Mouse (Mus musculus) liver, embryonic 12.5 days (tissue): Measurements from ENCODE around the gene Dglucy. TPM values are rescaled to one million over a fixed set of nuclear protein-coding genes. Genes with fewer than 3 reads are reported as not detected.

Source experiments
- ATAC-seq: fragments of 200-750 bp; cut with Nextera tagmentation; 2 replicates; pipeline ENCODE4 v1.8.0; 2017; ENCODE audit warnings: moderate number of reproducible peaks, mild to moderate bottlenecking, moderate library complexity
- H3K27ac ChIP-seq: fragments of 300-500 bp; sonication (generic); 2 replicates; pipeline ENCODE4 v1.5.1; 2016; ENCODE audit warnings: mild to moderate bottlenecking
- H3K27me3 ChIP-seq: fragments of 300-500 bp; sonication (generic); replicated peaks from 2 replicates; pipeline ENCODE4 v1.6.1; 2016; ENCODE audit warnings: mild to moderate bottlenecking, moderate library complexity
- H3K36me3 ChIP-seq: fragments of 300-500 bp; sonication (generic); 2 replicates; pipeline ENCODE4 v1.6.1; 2016; ENCODE audit warnings: mild to moderate bottlenecking, moderate library complexity
- H3K4me1 ChIP-seq: fragments of 300-500 bp; sonication (generic); 2 replicates; pipeline ENCODE4 v1.6.1; 2016
- H3K4me2 ChIP-seq: fragments of 300-500 bp; sonication (generic); 2 replicates; pipeline ENCODE4 v1.6.1; 2016; ENCODE audit warnings: mild to moderate bottlenecking, moderate library complexity
- H3K4me3 ChIP-seq: fragments of 300-500 bp; sonication (generic); 2 replicates; pipeline ENCODE4 v1.5.1; 2016; ENCODE audit warnings: mild to moderate bottlenecking, moderate library complexity
- H3K9ac ChIP-seq: fragments of 300-500 bp; sonication (generic); 2 replicates; pipeline ENCODE4 v1.6.1; 2016; ENCODE audit warnings: mild to moderate bottlenecking, moderate library complexity
- H3K9me3 ChIP-seq: fragments of 300-500 bp; sonication (generic); replicated peaks from 2 replicates; pipeline ENCODE4 v1.6.1; 2016; ENCODE audit warnings: mild to moderate bottlenecking, moderate library complexity
- WGBS: fragments of 180-500 bp; shearing (Covaris S2); methylation state at CpG from one replicate; pipeline ENCODE4 v1.1.7; 2016; ENCODE audit not compliant: insufficient replicate concordance; 5-methylcytosine and 5-hydroxymethylcytosine counted together
- polyA plus RNA-seq: library from polyadenylated mRNA; unstranded; fragments of >200 nt; fragmentation: Nextera tagmentation; extraction: Ambion mirVana; gene quantifications from 2 replicates; pipeline ENCODE4 v1.2.1, GENCODE M21; 2016

The Dglucy gene
- polyA plus RNA-seq, 1 experiment from 2014 or later: 0.64 TPM

DNA sequence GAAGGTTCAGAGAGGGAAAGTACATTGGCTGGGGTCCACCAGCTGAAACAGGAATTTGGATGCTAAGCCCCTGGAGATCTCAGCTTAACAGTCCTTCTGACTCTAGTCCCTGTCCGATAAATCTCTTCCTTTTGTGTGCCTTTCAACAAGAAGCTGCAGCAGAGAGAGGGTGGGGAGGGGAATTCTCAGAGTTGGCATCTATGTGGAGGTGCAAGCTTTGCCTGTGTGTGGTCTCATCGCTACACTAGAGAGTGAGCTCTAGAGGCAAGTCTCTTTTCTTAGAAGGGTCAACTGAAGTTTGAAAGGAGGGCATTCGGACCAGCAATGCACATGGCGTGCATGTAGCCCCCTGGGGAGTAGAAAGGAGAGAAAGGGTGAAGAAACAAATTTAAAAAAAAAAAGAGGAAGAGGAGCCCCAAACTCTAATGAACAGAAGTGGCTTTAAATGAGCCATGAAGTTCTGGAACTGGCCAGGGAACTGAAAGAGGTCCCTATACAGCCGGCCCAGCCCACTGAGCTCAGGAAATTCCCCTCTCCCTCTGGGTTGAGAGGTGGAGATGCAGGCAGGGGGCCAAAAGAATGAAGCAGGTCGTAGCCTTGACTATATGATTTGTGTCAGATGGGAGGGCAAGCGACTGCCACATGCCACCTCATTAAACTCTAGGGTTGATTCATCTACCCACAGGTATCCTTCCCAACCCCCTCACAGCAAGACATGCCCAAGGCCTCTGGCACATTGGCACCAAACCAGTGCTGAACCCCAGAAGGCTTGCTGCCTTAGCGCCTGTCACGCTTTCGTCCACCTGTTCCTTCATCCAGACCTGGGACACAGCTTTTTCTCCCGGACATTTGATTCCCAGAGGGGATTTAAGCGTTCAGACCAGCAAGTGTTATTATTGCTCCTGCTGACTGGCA lies 119.1 kb downstream of the Dglucy start:
- WGBS: 40% methylated on average over 12 of the region's 12 CpGs
- no peaks in the 10 kb centered on the region for H3K36me3 ChIP-seq
- H3K9ac ChIP-seq: no peak overlapping the region
- H3K4me1 ChIP-seq: 0 out of 2 replicates have a peak, but pooled peaks cover 8% of the 10 kb centered on the region
- H3K9me3 ChIP-seq: no peaks in the 10 kb centered on the region
- no peak overlapping the region for H3K27ac ChIP-seq
- H3K4me2 ChIP-seq: no peak overlapping the region
- H3K4me3 ChIP-seq: no peak overlapping the region
- ATAC-seq: no peak
- peaks cover 82% of the 10 kb centered on the region for H3K27me3 ChIP-seq

- WGBS: under 1% methylated on average over 30 of the region's 30 CpGs
- Histone ChIP-seq H3K9me3 (no peaks in the 10 kb centered on the region), H3K4me3 (no peak overlapping the region), H3K27ac (no peak overlapping the region), H3K9ac (no peak overlapping the region), H3K4me2 (peak overlapping the region; percentile 26), H3K36me3 (no peaks in the 10 kb centered on the region), H3K4me1 (0 out of 2 replicates have a peak, but pooled peaks cover 8% of the 10 kb centered on the region), H3K27me3 (peaks cover 91% of the 10 kb centered on the region)
- ATAC-seq: peak; percentile 13; the same call in 1 of the 2 replicates
These were observed 120.3 kb downstream of the Dglucy start for GRCm38 (mm10) chr12:100899111-100899640.

DNA sequence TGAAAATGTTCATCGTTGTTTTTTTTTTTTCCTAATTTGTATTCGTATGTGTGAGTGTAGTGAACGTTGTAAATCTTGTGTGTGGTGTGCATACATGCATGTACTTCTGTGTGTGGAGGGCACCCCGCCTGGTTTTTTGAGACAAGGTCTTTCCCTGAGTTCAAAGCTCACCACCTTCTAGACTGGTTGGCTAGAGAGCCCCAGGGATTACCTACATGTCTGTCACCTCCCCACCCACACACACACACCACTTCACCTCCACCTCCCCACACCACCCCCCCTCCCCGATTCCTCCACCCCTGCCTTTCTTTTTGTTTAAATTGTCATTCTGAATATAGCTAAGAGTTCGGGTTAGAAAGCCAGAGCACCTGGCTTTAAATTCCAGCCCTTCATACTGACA lies 122.0 kb downstream of the Dglucy start:
- no peaks in the 10 kb centered on the region for H3K36me3 ChIP-seq
- no peak for ATAC-seq
- no peak overlapping the region for H3K4me2 ChIP-seq
- H3K27ac ChIP-seq: no peak overlapping the region
- no peak overlapping the region for H3K4me3 ChIP-seq
- H3K9ac ChIP-seq: no peak overlapping the region
- H3K27me3 ChIP-seq: peaks cover 88% of the 10 kb centered on the region
- H3K9me3 ChIP-seq: no peaks in the 10 kb centered on the region
- WGBS: 54% methylated on average over 6 of the region's 6 CpGs
- 0 out of 2 replicates have a peak, but pooled peaks cover 8% of the 10 kb centered on the region for H3K4me1 ChIP-seq

DNA sequence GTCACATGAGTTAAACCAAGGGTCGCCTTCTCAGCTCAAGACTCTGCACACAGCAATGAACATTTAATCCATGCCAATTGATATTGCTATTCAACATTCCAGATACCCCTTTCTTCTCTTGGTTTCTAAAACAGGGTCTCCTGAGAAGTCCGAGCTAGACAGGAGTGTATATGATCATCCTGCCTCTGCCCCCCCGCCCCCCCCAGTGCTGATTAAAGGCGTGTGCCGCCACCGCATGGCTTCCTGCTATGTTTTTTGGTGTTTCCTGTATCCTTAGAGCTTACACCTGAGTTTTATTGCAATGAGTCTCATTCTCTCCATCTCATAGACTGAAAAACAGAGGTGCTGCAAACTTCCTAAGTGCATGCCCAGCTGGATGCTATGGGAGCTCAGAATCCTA lies 122.5 kb downstream of the Dglucy start:
- Histone ChIP-seq H3K27me3 (peaks cover 88% of the 10 kb centered on the region), H3K9ac (no peak overlapping the region), H3K4me1 (0 out of 2 replicates have a peak, but pooled peaks cover 8% of the 10 kb centered on the region), H3K9me3 (no peaks in the 10 kb centered on the region), H3K4me3 (no peak overlapping the region), H3K4me2 (no peak overlapping the region), H3K27ac (no peak overlapping the region), H3K36me3 (no peaks in the 10 kb centered on the region)
- ATAC-seq: no peak
- WGBS: 54% methylated on average over 6 of the region's 6 CpGs

GRCm38 (mm10) chr12:100903761-100904160 lies 124.9 kb downstream of the Dglucy start:
- no peak for ATAC-seq
- 0 out of 2 replicates have a peak, but pooled peaks cover 8% of the 10 kb centered on the region for H3K4me1 ChIP-seq
- no peak overlapping the region for H3K27ac ChIP-seq
- no peak overlapping the region for H3K9ac ChIP-seq
- no peak overlapping the region for H3K4me3 ChIP-seq
- no peaks in the 10 kb centered on the region for H3K9me3 ChIP-seq
- no peak overlapping the region for H3K4me2 ChIP-seq
- WGBS: 70% methylated on average over 9 of the region's 9 CpGs
- H3K36me3 ChIP-seq: no peaks in the 10 kb centered on the region
- H3K27me3 ChIP-seq: peaks cover 88% of the 10 kb centered on the region

DNA sequence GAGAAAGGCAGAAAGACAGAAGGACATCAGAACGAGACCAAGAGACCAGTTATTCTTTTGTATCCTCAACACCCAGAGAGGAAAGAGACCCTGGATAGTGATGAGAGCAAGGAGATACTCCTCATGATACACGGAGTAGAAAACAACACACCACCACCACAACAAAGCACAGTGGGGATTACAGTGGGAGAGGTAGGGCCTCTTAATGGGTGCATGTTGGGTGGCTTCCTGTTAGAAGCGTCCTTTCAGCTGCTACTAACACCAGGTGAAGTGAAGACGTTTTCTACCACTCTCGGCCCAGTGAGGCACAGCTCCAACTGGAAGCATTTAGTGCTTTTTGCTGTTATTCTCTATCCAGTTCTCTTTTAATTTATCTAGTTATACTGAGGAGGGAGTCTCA lies 128.0 kb downstream of the Dglucy start:
- H3K4me3 ChIP-seq: no peak overlapping the region
- peaks cover 73% of the 10 kb centered on the region for H3K27me3 ChIP-seq
- no peaks in the 10 kb centered on the region for H3K4me1 ChIP-seq
- no peak overlapping the region for H3K4me2 ChIP-seq
- H3K9ac ChIP-seq: no peak overlapping the region
- ATAC-seq: no peak
- H3K36me3 ChIP-seq: peaks cover 8% of the 10 kb centered on the region
- no peak overlapping the region for H3K27ac ChIP-seq
- WGBS: 63% methylated on average over 5 of the region's 5 CpGs
- H3K9me3 ChIP-seq: no peaks in the 10 kb centered on the region

DNA sequence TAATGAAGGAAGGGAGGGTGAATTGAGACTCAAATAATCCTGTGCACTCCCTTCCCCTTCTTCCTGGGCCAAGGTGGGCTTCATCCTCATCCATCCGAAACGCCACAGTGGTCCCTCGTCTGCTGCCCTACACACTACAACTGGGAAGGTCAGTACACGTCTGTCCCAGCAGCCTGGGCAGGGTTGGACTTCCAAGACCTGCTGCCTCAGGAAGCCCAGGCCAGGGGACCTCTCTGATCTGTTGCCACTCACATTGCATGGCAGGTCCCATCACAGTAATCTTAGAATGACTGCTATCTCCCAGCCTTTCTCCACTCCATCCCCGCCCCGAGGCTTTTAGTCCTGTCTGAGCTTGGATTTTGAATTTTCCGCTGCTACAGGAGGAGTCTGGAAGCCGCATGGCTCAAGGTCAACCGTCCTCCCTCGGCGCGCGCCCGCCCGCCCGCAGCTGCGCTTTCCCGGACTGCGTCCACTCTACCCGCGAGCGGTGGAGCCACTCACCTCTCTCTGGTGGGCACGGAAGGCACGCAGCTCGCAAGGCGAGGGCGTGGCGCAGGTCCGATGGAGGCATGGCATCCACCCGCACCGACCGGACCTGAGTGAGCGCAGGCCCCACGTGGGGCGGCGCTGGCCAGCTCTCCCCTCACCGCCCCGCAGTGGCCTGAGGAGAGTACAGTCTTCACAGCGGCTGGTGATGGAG lies 128.9 kb downstream of the Dglucy start, which contains the start of gene Gpr68:
TSS of gene Gpr68 (minus strand) at position 601 of the 700 bp plus-strand sequence.
- Histone ChIP-seq H3K27ac (no peak within 1 kb of the TSS), H3K4me3 (peak within 1 kb of the TSS; percentile 40), H3K9me3 (no peaks in the 10 kb centered on the region), H3K4me1 (no peaks in the 10 kb centered on the region), H3K27me3 (peaks cover 64% of the 10 kb centered on the region), H3K4me2 (peak within 1 kb of the TSS; percentile 62), H3K36me3 (peaks cover 17% of the 10 kb centered on the region), H3K9ac (no peak within 1 kb of the TSS)
- no peak for ATAC-seq
- 6% methylated on average over 39 of the region's 39 CpGs for whole genome bisulfite sequencing

GRCm38 (mm10) chr12:100908298-100909034 lies 129.6 kb downstream of the Dglucy start:
- H3K4me1 ChIP-seq: no peaks in the 10 kb centered on the region
- no peak overlapping the region for H3K27ac ChIP-seq
- peaks cover 58% of the 10 kb centered on the region for H3K27me3 ChIP-seq
- no peaks in the 10 kb centered on the region for H3K9me3 ChIP-seq
- peaks cover 24% of the 10 kb centered on the region for H3K36me3 ChIP-seq
- 23% methylated on average over 10 of the region's 10 CpGs for WGBS
- ATAC-seq: no peak
- H3K4me2 ChIP-seq: peak overlapping the region; percentile 62
- no peak overlapping the region for H3K4me3 ChIP-seq
- no peak overlapping the region for H3K9ac ChIP-seq

DNA sequence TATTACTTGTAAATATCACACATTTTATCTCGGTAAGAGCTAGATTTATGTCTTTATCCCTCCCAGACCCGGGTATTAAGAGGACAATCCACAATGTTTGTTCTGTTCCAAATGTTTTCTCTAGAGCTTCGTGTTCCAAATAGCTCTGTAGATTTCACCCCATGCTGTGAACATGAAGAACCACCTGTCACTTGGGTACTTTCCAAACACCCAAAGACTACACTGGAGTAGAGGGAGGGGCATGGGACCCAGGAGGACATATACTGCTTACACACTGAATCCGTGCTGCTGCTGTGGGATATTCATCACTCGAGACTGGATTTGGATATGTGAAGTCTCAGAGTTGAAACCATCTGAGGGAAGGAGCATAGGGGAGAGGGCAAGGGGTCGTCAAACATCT lies 130.9 kb downstream of the Dglucy start:
- Histone ChIP-seq H3K36me3 (peaks cover 37% of the 10 kb centered on the region), H3K4me1 (no peaks in the 10 kb centered on the region), H3K27ac (no peak overlapping the region), H3K9ac (no peak overlapping the region), H3K4me3 (no peak overlapping the region), H3K27me3 (peaks cover 53% of the 10 kb centered on the region), H3K4me2 (no peak overlapping the region), H3K9me3 (no peaks in the 10 kb centered on the region)
- ATAC-seq: no peak
- WGBS: 63% methylated on average over 6 of the region's 6 CpGs

DNA sequence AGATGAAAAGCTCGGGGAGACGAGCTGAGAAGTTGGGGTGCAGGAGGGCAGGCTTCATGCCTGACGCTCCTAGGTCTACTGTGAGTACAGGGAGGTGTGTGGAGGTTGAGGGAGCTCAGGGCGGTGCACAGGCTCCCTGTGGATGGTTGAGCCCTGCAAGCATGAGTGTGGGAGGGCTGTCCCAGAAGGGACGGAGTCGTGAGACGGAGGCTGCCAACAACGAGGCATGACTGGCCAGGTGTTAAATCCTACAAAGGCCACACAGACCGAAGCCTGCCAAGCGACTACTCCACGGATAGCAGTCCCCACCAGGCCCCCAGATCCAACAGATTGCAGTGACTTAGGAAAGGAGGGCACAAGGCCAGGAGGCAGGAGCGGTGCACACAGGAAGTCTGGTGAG lies 131.9 kb downstream of the Dglucy start:
- Histone ChIP-seq H3K4me1 (no peaks in the 10 kb centered on the region), H3K4me3 (no peak overlapping the region), H3K9me3 (no peaks in the 10 kb centered on the region), H3K27me3 (peaks cover 45% of the 10 kb centered on the region), H3K4me2 (no peak overlapping the region), H3K9ac (no peak overlapping the region), H3K27ac (no peak overlapping the region), H3K36me3 (peaks cover 47% of the 10 kb centered on the region)
- WGBS: 85% methylated on average over 12 of the region's 12 CpGs
- ATAC-seq: peak; percentile 42

- no peak for ATAC-seq
- WGBS: 73% methylated on average over 15 of the region's 15 CpGs
- Histone ChIP-seq H3K4me1 (no peaks in the 10 kb centered on the region), H3K27me3 (no peaks in the 10 kb centered on the region), H3K36me3 (peaks cover 95% of the 10 kb centered on the region), H3K9ac (no peak overlapping the region), H3K4me2 (no peak overlapping the region), H3K27ac (no peak overlapping the region), H3K9me3 (no peaks in the 10 kb centered on the region), H3K4me3 (no peak overlapping the region)
These were observed 145.9 kb downstream of the Dglucy start for GRCm38 (mm10) chr12:100924646-100925339.
